Mouse (Mus musculus): Measurements from ENCODE around the gene Pawr. TPM values are rescaled to one million over a fixed set of nuclear protein-coding genes. Genes with fewer than 3 reads are reported as not detected.
A peak's percentile ranks its signal among the peaks of the same experiment; 100 is the strongest.
"Not testable (repeated sequence)": the region's sequence is repeated elsewhere in the genome, so short reads cannot be mapped to it uniquely, and the experiment has no call there.

The Pawr gene
- total RNA-seq, 4 experiments from 2014 or later, result 0.46 to 1.3 (median 0.47) TPM

DNA sequence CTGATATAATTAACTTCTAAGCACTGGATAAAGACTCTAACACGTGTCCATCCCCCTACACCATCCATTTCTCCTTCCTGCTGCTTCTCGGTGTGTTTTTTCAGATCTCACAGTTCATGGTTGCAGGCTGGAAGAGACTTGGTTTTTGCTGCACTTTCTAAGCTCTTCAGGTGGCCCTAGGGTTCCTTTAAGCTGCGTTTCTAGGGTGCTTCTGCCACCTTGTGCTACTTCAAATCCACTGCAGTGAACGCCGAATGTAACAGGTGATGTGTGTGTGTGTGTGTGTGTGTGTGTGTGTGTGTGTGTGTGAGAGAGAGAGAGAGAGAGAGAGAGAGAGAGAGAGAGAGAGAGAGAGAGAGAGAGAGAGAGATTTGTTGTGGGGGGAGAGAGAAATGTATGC is 103.7 kb downstream of the Pawr start:
- DNase-seq (ENCODE audit: low spot score in 2 of 2), result no peak

- DNase-seq (ENCODE audit: low spot score in 2 of 2), result no peak
Observed at GRCm38 (mm10) chr10:108436365-108436764, 104.4 kb downstream of the Pawr start.

DNA sequence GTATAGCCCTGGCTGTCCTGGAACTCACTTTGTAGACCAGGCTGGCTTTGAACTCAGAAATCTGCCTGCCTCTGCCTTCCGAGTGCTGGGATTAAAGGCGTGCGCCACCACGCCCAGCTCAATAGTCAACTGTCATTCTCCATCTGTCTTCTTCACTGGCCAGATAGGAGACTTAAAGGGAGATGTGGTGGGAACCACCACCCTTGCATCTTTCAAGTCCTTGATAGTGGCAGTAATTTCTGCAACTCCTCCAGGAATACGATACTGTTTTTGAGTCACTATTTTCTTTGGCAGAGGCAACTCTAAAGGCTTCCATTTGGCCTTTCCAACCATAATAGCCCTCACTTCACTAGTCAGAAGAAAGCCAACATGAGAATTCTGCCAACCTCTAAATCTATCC is 108.3 kb downstream of the Pawr start:
- not testable (repeated sequence) for DNase-seq (ENCODE audit: low spot score in 2 of 2)

DNA sequence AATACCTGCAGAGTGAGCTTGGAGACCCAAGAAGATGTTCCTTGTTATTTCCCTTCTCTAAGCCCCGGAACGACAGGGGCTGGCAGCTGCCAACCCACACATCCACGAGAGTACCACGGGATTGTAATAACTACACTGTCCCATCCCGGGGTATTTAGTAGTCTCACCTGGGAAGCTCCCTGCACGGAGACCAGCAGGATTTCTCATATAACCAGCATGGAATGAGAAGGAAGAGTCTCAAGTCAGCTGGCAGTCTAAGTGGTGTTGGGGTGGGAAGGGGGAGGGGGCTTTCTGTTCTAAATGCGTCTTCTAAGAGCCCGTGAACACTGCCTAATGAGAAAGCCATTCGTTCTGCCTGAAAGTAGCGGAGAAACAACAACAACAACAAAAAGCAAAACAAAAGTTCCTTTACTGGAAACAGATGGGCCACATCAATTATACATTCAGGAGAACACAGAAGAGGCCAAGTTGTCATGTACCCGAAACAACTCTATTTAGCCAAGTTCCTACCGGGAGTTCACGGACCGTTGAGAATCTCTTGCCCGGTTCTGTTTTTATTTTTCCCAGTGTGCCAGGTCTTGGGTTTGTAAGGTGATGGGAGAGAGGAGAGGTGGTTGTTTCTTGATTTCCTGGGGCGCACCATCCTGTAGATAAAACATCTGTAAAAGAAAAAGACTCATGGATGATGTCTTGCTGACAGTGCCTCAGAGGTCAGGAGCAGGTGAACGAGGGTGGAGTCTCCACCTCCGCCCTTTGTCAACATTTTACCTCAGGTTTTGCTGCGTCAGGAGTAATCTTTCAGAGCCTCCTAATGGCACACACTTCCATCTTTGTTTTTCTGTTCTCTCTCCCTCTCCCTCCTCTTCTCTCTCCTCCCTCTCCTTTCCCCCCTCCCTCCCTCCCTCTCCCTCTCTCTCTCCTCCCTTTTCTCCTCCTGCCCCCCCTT is 112.3 kb downstream of the Pawr start:
- DNase-seq (ENCODE audit: low spot score in 2 of 2), result no peak

- no peak for DNase-seq (ENCODE audit: low spot score in 2 of 2)
Observed at GRCm38 (mm10) chr10:108445123-108445522, 113.2 kb downstream of the Pawr start.

GRCm38 (mm10) chr10:108445606-108446005 is 113.7 kb downstream of the Pawr start:
- DNase-seq (ENCODE audit: low spot score in 2 of 2), result no peak

DNA sequence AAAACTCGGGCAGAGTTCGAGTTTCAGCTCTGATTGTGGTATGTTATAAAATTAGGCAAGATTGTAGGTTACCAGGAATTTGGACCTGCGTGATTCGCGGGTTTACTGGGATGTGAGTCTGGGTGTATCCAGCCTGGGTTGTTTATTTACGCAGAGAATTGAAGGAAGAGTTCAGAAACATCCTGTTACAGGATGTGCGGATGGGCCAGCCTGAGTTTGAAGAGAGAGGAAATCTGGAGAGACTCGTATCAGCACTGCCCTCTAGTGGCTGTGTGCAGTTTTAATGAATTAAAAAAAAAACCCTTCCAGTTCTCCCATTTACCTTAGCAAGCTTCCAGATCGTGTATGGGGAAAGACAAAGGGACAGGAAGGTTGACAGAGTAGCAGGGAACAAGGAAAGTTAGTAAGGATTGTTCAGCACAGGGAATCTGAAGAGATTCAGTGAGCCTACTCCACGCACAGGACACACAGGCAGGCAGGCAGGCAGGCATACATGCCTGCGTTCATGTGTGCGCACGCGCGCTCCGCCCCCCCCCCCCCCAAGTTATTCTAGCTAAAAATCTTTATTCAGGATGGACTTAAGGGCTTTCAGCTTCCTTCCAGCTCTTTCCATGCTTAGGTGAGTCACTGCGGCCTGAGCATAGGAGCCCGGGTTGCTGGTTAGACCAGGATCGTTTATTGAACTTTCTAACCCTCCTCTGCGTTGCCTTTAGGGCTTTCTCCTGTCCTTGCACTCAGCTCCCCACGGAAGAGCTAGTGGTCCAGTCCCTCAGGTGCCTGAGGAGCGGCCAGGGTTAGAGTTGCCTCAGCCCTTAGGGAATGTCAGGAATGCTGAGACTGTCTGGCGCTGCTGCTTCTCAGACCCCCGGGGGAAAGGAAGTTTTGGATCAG is 114.4 kb downstream of the Pawr start:
- DNase-seq (ENCODE audit: low spot score in 2 of 2), result peak; percentile 6 to 11

DNA sequence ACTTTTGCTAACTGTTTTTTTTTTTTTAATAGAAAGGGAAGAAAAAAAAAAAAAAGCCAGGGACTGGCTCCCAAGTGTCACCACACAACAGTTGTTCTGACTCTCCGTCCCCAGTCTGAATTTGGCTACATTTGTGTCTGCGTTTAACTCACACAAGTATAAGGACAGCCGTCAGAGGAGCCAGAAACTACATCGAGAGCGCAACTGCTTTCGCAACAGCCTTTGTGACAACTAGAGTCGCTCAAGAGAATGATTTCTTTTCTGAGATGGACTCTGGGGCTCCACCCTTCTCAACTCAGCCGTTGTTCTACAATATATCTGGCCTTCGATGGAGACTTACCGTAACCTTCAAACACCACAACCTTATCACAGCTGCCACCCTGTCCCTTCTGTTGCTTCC is 115.3 kb downstream of the Pawr start:
- no peak for DNase-seq (ENCODE audit: low spot score in 2 of 2)

DNA sequence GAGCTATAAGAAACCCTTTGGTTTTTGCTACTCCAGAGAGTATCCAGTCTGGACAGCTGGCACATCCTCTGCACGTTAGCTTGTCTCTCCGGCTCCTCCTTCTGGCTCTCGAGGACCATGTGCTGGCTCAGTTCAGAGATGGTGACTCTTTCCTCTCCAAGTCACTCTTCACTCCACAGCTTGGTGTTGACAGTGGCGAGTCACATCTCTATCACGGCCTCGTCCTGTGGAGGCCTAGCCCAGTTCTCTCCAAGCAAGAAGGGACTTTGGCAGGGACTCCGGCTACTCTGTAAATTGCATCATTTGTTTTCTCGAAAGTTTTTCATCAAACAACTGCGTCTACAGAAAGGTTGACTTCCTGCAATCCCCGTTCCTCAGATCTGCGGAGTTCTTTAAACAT is 116.5 kb downstream of the Pawr start:
- no peak for DNase-seq (ENCODE audit: low spot score in 2 of 2)

DNA sequence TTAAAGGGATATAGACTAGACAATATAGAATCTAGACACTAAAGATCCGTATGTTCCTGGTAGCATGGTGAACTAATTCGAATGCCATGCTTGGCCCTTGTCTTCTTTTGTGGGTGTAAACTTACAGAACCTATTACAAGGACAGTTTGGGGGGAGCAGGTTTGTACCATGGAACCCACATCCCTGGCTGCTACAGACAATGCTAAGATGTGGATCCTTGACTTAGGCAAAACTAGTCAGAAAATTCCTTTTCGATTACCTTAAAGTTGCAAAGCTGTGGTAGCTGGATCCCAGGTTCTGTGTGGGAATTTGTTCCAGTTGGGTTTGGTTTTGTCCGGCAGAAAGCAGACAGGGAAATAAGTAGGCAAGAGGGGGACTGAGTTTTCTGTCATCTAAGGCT is 118.5 kb downstream of the Pawr start:
- DNase-seq (ENCODE audit: low spot score in 2 of 2), result no peak

- DNase-seq (ENCODE audit: low spot score in 2 of 2), result no peak
Observed at GRCm38 (mm10) chr10:108451516-108451915, 119.6 kb downstream of the Pawr start.

GRCm38 (mm10) chr10:108452421-108452820 is 120.5 kb downstream of the Pawr start:
- DNase-seq (ENCODE audit: low spot score in 2 of 2), result no peak

DNA sequence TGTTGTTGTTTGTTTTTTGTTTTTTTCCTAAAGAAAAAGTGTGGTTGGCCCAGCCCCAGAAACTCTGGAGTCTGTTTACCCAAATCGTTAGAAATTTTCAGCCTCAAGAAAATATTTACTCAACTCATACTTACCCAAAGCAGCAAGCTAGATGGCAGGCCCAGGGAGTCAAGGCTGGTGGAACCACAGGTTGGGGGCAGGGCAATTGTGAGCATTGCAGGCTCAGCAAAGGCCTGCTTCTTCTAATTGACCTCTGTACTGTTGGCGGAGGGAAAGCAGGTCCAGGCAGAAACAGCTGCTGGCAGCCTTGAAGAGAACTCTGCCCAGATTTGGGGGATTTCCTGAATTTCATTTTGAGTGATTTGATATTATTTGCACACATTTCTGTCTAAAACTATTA is 121.6 kb downstream of the Pawr start:
- no peak for DNase-seq (ENCODE audit: low spot score in 2 of 2)

GRCm38 (mm10) chr10:108454691-108455117 is 122.8 kb downstream of the Pawr start:
- no peak for DNase-seq (ENCODE audit: low spot score in 2 of 2)

DNA sequence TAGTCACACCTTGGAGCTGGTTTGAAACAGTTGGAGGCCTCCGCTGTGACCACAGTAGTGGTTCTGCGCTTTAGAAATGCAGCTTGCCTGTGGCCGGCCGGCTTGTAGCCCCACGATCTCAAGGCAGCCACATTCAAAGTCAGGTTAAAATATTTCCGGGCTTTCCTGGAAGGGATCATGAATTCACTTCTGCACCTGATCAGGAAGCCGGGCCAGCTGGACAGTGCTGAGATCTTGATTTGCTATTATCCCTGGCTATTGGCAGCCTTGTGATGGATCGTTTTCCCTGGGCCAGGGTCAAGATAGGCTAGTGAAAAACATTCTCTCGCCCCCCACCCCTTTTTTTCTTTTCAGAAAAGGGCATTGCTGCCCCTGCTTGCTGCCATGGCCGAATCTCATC is 123.3 kb downstream of the Pawr start:
- no peak for DNase-seq (ENCODE audit: low spot score in 2 of 2)

- DNase-seq (ENCODE audit: low spot score in 2 of 2), result no peak
Observed at GRCm38 (mm10) chr10:108455883-108456282, 124.0 kb downstream of the Pawr start.

- no peak for DNase-seq (ENCODE audit: low spot score in 2 of 2)
Observed at GRCm38 (mm10) chr10:108457054-108457453, 125.1 kb downstream of the Pawr start.

DNA sequence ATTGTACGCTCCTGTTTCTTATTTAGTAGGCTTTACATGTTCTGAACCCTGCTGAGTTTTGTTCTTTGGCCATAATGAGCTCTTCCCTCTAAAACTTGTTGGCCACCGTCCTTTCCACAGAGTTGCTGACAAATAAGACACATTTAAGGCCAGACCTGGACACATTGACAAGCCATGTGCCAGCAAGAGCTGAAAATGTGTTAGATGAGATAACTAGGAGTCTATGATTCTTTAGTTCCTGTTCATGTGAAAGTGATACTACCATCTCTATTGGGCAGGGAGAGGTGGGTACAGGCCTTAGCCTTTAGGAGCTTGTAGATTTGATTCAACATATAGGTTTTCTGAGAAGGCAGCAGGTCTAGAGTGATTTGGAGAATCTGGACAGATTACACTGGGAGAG is 129.9 kb downstream of the Pawr start:
- no peak for DNase-seq (ENCODE audit: low spot score in 2 of 2)

All from gastrocnemius, adult 8-10 months (tissue).